Mouse (Mus musculus): ENCODE measurements around the gene Tldc2.
A peak's percentile ranks its signal among the peaks of the same experiment; 100 is the strongest.

Tldc2 gene

GRCm38 (mm10) chr2:157063241-157063700 lies 23.6 kb upstream of the Tldc2 start:
- peak; percentile 99 for DNase-seq

- peak; percentile 98 for DNase-seq
Observed at GRCm38 (mm10) chr2:157064136-157064535, 22.7 kb upstream of the Tldc2 start.

GRCm38 (mm10) chr2:157064978-157065878 lies 21.6 kb upstream of the Tldc2 start:
- DNase-seq = peak; percentile 90

GRCm38 (mm10) chr2:157065879-157066226 lies 21.0 kb upstream of the Tldc2 start:
- peak; percentile 96 for DNase-seq

- DNase-seq = peak; percentile 94
Observed at GRCm38 (mm10) chr2:157066731-157067430, 20.0 kb upstream of the Tldc2 start.

- peak; percentile 90 for DNase-seq
Observed at GRCm38 (mm10) chr2:157068701-157069354, 18.0 kb upstream of the Tldc2 start.

- peak; percentile 96 for DNase-seq
Observed at GRCm38 (mm10) chr2:157069355-157069735, 17.5 kb upstream of the Tldc2 start.

- DNase-seq = peak; percentile 94
Observed at GRCm38 (mm10) chr2:157069755-157070315, 17.0 kb upstream of the Tldc2 start.

- DNase-seq = peak; percentile 97
Observed at GRCm38 (mm10) chr2:157070365-157070764, 16.5 kb upstream of the Tldc2 start.

GRCm38 (mm10) chr2:157071556-157071955 lies 15.3 kb upstream of the Tldc2 start:
- DNase-seq = peak; percentile 98

- DNase-seq = peak; percentile 93
Observed at GRCm38 (mm10) chr2:157072316-157072990, 14.4 kb upstream of the Tldc2 start.

GRCm38 (mm10) chr2:157073378-157074052 lies 13.3 kb upstream of the Tldc2 start:
- DNase-seq = peak; percentile 95

- peak; percentile 95 for DNase-seq
Observed at GRCm38 (mm10) chr2:157074186-157074724, 12.6 kb upstream of the Tldc2 start.

- peak; percentile 88 for DNase-seq
Observed at GRCm38 (mm10) chr2:157074772-157075171, 12.1 kb upstream of the Tldc2 start.

- DNase-seq = no peak
Observed at GRCm38 (mm10) chr2:157075226-157075625, 11.6 kb upstream of the Tldc2 start.

GRCm38 (mm10) chr2:157075685-157076084 lies 11.2 kb upstream of the Tldc2 start:
- DNase-seq = peak; percentile 97

GRCm38 (mm10) chr2:157076585-157076984 lies 10.3 kb upstream of the Tldc2 start:
- DNase-seq = peak; percentile 90

- DNase-seq = no peak
Observed at GRCm38 (mm10) chr2:157077160-157077559, 9.7 kb upstream of the Tldc2 start.

- DNase-seq = peak; percentile 100
Observed at GRCm38 (mm10) chr2:157077641-157078058, 9.2 kb upstream of the Tldc2 start.

GRCm38 (mm10) chr2:157078059-157078792 lies 8.6 kb upstream of the Tldc2 start:
- peak; percentile 95 for DNase-seq
